Mouse (Mus musculus) brain, embryonic 18.5 days (tissue): ENCODE measurements around the gene Prdx1.
A peak's percentile ranks its signal among the peaks of the same experiment; 100 is the strongest.
"Not testable (repeated sequence)": the region's sequence is repeated elsewhere in the genome, so short reads cannot be mapped to it uniquely, and the experiment has no call there.

Experiments
- DNase-seq: peaks from one replicate; pipeline ENCODE4 v3.0.0-alpha.2; 2012; ENCODE audit warnings: low read depth, low spot score

The Prdx1 gene

GRCm38 (mm10) chr4:116677808-116678207 is 7.5 kb upstream of the Prdx1 start:
- DNase-seq, result no peak

GRCm38 (mm10) chr4:116679141-116679540 is 6.2 kb upstream of the Prdx1 start:
- no peak for DNase-seq

- DNase-seq, result not testable (repeated sequence)
Measured at GRCm38 (mm10) chr4:116680521-116680920, 4.8 kb upstream of the Prdx1 start.

- no peak for DNase-seq
Measured at GRCm38 (mm10) chr4:116683957-116684356, 1.4 kb upstream of the Prdx1 start.

- no peak for DNase-seq
Measured at GRCm38 (mm10) chr4:116684665-116685064, 679 bp upstream of the Prdx1 start.

- no peak for DNase-seq
Measured at GRCm38 (mm10) chr4:116687041-116687440, 1.7 kb downstream of the Prdx1 start.

GRCm38 (mm10) chr4:116689309-116689876 is 4.0 kb downstream of the Prdx1 start:
- DNase-seq, result no peak

GRCm38 (mm10) chr4:116692146-116692545 is 6.8 kb downstream of the Prdx1 start:
- DNase-seq, result no peak

GRCm38 (mm10) chr4:116693785-116694184 is 8.4 kb downstream of the Prdx1 start:
- DNase-seq, result no peak

- DNase-seq, result no peak
Measured at GRCm38 (mm10) chr4:116698693-116699342, 13.5 kb downstream of the Prdx1 start.

GRCm38 (mm10) chr4:116700964-116701363 is 15.6 kb downstream of the Prdx1 start:
- DNase-seq, result no peak

GRCm38 (mm10) chr4:116703804-116704203 is 18.5 kb downstream of the Prdx1 start:
- DNase-seq, result no peak

GRCm38 (mm10) chr4:116707666-116708065 is 22.3 kb downstream of the Prdx1 start:
- no peak for DNase-seq

GRCm38 (mm10) chr4:116708201-116708764 is 22.9 kb downstream of the Prdx1 start, which contains the start of the genes Mmachc and Ccdc163:
Gene Mmachc, minus strand, starts transcription at chr4:116708406.
Gene Ccdc163, plus strand, starts transcription at chr4:116708509.
- DNase-seq, result peak; percentile 99

- no peak for DNase-seq
Measured at GRCm38 (mm10) chr4:116708791-116709390, 23.5 kb downstream of the Prdx1 start.

GRCm38 (mm10) chr4:116710154-116710553 is 24.8 kb downstream of the Prdx1 start:
- no peak for DNase-seq

- DNase-seq, result no peak
Measured at GRCm38 (mm10) chr4:116712536-116712935, 27.2 kb downstream of the Prdx1 start.

GRCm38 (mm10) chr4:116719396-116719795 is 34.1 kb downstream of the Prdx1 start:
- DNase-seq, result peak; percentile 56

GRCm38 (mm10) chr4:116720343-116721097 is 35.2 kb downstream of the Prdx1 start, which contains the start of gene Tesk2:
Gene Tesk2, plus strand, starts transcription at chr4:116720948.
- peak; percentile 95 for DNase-seq

- DNase-seq, result no peak
Measured at GRCm38 (mm10) chr4:116721098-116721628, 35.8 kb downstream of the Prdx1 start.

- DNase-seq, result no peak
Measured at GRCm38 (mm10) chr4:116722230-116722629, 36.9 kb downstream of the Prdx1 start.
